Mouse (Mus musculus): ENCODE data around the gene Mrpl9. TPM values are rescaled to one million over a fixed set of nuclear protein-coding genes. Genes with fewer than 3 reads are reported as not detected.

Mrpl9 gene
- 10 to 100 TPM; 66.8 to 68.7 TPM for total RNA-seq (2023)

DNA sequence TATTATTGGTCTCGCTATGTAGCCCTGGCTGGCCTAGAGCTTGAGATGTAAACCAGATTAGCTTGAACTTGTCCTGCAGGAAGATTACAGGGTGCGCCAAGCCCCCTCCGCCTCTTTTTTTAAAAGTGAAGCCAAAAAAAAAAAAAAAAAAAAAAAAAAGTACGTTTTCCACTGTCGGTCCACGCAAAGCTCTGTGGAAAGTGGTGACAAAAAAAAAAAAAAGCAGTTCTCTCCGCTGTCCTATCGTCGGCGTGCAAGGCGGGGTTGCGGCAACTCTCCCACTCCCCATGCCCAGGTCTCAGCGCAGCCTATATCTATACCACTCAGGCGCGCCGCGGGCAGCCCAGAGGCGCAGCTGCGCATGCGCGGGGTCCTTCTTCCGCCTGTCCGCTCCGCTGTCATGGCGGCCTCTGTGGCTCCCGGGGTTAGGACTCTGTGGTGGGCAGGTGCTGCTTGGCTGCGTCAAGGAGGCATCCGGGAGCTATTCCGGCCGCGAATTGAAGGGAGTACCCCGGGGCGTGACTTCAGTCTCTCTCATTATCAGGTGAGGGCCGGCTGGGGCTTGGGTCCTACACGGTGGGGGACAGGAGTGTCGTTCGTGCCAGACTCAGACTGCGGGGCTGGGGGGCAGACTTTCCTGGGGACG lies at the start of gene Mrpl9:
TSS of gene Mrpl9 (plus strand) at position 368 of the 646 bp plus-strand sequence.

GRCm38 (mm10) chr3:94398217-94398616 lies 44.9 kb upstream of the Mrpl9 start, which contains the start of gene Lingo4:
TSS of gene Lingo4 (plus strand) at chr3:94398517.

GRCm38 (mm10) chr3:94413031-94413679 lies 30.0 kb upstream of the Mrpl9 start, which contains the start of gene Tdrkh:
TSS of gene Tdrkh (plus strand) at chr3:94413273.

DNA sequence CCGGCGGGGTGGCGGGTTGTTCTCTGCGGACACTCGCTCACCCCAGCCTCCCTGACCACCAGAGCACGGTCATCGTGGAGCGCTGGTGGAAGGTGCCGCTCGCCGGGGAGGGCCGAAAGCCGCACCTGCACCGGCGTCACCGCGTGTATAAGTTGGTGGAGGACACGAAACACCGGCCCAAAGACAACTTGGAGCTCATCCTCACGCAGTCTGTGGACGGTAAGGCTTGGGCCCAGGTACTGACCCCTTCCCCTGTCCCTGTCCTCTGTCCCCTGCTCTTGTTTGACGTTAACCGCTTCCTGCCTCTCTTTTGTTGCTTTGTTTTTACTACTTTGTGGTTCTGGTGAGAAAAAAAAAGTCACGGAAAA lies 463 bp downstream of the Mrpl9 start, which contains the start of gene Oaz3:
TSS of gene Oaz3 (minus strand) at position 319 of the 368 bp plus-strand sequence.

DNA sequence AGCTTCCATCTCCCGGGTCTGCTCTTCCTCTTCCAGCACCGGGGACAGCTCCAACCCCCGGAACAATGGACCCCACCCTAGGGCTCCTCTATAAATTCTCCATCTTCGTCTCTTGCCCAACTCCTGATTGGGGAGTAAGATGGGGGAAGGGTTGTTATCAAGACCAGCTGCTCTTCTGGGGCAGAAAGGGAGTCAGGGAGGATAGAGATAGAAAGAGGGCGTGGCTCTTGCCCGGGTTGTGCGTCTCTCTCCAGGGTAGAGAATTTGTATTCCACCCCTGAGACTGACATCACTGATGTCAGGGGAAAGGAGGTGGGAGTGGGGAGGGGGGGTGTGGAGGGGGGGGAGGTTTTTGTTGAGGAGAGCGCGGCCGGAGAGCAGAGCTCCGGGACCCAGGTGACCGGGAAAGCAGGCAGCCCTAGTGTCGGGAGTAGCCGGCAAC lies 34.9 kb downstream of the Mrpl9 start, which contains the start of gene Celf3:
TSS of gene Celf3 (plus strand) at position 315 of the 442 bp plus-strand sequence.

DNA sequence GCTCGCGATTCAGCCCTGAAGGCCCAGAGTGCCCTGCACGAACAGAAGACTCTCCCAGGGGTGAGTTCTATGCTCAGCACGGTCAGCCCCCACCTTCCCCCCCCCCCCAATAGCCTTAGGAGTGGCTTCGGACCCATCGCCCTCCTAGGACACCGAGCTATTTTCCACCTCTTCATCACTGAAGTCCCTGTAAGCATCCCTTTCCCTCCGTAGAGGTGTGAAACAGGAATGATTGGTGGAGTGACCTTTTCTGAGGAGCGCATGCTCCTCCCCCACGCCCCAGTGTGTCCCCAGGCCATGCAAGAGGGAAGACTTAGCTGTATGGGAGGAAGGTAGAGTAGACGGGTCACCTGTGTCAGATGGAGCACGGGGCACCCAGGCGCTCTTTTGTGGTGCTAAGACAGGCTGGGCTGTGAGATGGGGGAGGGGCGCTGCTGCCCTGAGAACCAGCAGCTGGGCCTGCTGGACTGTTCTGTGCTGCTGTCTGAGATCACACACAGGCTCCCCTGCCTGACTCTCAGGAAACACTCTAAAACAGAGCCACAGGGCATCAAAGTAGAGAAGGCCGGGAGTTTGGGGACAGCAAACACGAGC lies 37.3 kb downstream of the Mrpl9 start, which contains the start of gene Riiad1:
TSS of gene Riiad1 (minus strand) at position 51 of the 594 bp plus-strand sequence.

Other genes starting within 250 kb of the Mrpl9 start
- not detected for gene Gm5286, start 246.6 kb upstream of the Mrpl9 start, total RNA-seq (2023)
- not detected for gene Gm4778, start 179.3 kb upstream of the Mrpl9 start, total RNA-seq (2023)
- 1 to 10 TPM; 4.8 to 8.9 TPM for gene Them4, start 133.2 kb upstream of the Mrpl9 start, total RNA-seq (2023)
- not detected for gene Them5, start 101.2 kb upstream of the Mrpl9 start, total RNA-seq (2023)
- not detected for gene C2cd4d, start 80.9 kb upstream of the Mrpl9 start, total RNA-seq (2023)
- 1 to 10 TPM; 1.5 to 2.6 TPM for gene Rorc, start 70.5 kb upstream of the Mrpl9 start, total RNA-seq (2023)
- under 1 TPM; 0.52 to 0.56 TPM for gene Lingo4, start 44.8 kb upstream of the Mrpl9 start, total RNA-seq (2023)
- 1 to 10 TPM; 5.6 to 6.8 TPM for gene Tdrkh, start 30.0 kb upstream of the Mrpl9 start, total RNA-seq (2023)
- under 1 TPM in 1 of 2 experiments, not detected in 1; 0.44 TPM for gene Oaz3, start 597 bp downstream of the Mrpl9 start, total RNA-seq (2023)
- gene Celf3, start 35.0 kb downstream of the Mrpl9 start, total RNA-seq (2023), result not detected
- gene Riiad1, start 37.0 kb downstream of the Mrpl9 start, total RNA-seq (2023), result 1 to 10 TPM in 1 of 2 experiments, not detected in 1; 1.8 TPM
- 10 to 100 TPM; 36.3 to 39.2 TPM for gene Snx27, start 139.4 kb downstream of the Mrpl9 start, total RNA-seq (2023)
- not detected for gene Gm10972, start 199.8 kb downstream of the Mrpl9 start, total RNA-seq (2023)
- 1 to 10 TPM; 2.8 to 4.2 TPM for gene Tuft1, start 215.6 kb downstream of the Mrpl9 start, total RNA-seq (2023)

All from T-cell, adult 66 days (primary cell).